Mouse (Mus musculus) midbrain, embryonic 14.5 days (tissue): Measurements from ENCODE around the gene Rcor3. TPM values are rescaled to one million over a fixed set of nuclear protein-coding genes. Genes with fewer than 3 reads are reported as not detected.
A peak's percentile ranks its signal among the peaks of the same experiment; 100 is the strongest.

ENCODE experiments used
- ATAC-seq: fragments of 200-750 bp; cut with Nextera tagmentation; 2 replicates; pipeline ENCODE4 v1.8.0; 2017; ENCODE audit warnings: moderate number of reproducible peaks, moderate library complexity; ENCODE audit not compliant: low FRiP score, low TSS enrichment
- DNase-seq: peaks from one replicate; pipeline ENCODE4 v3.0.0-alpha.2; 2015
- H3K27ac ChIP-seq: fragments of 300-500 bp; sonication (generic); replicated peaks from 2 replicates; pipeline ENCODE4 v1.5.1; 2014; ENCODE audit warnings: mild to moderate bottlenecking, low read depth, low read length, moderate library complexity
- H3K27me3 ChIP-seq: fragments of 300-500 bp; sonication (generic); 2 replicates; pipeline ENCODE4 v1.6.1; 2014; ENCODE audit warnings: low read length, control low read depth, mixed read lengths; ENCODE audit not compliant: control insufficient read depth, insufficient read depth
- H3K36me3 ChIP-seq: fragments of 300-500 bp; sonication (generic); 2 replicates; pipeline ENCODE4 v1.6.1; 2014; ENCODE audit warnings: low read length, control low read depth; ENCODE audit not compliant: control insufficient read depth, insufficient read depth
- H3K4me1 ChIP-seq: fragments of 300-500 bp; sonication (generic); 2 replicates; pipeline ENCODE4 v1.6.1; 2014; ENCODE audit warnings: mild to moderate bottlenecking, antibody characterized with exemption, low read length, control low read depth; ENCODE audit not compliant: control insufficient read depth, insufficient read depth
- H3K4me2 ChIP-seq: fragments of 300-500 bp; sonication (generic); 2 replicates; pipeline ENCODE4 v1.6.1; 2014; ENCODE audit warnings: mild to moderate bottlenecking, low read length, moderate library complexity
- H3K4me3 ChIP-seq: fragments of 300-500 bp; sonication (generic); replicated peaks from 2 replicates; pipeline ENCODE4 v1.5.1; 2014; ENCODE audit warnings: low read depth, low read length
- H3K9ac ChIP-seq: fragments of 300-500 bp; sonication (generic); replicated peaks from 2 replicates; pipeline ENCODE4 v1.6.1; 2014; ENCODE audit warnings: mild to moderate bottlenecking, low read length, moderate library complexity
- H3K9me3 ChIP-seq: fragments of 300-500 bp; sonication (generic); 2 replicates; pipeline ENCODE4 v1.6.1; 2016; ENCODE audit warnings: low read length, control low read depth, mixed read lengths; ENCODE audit not compliant: control insufficient read depth
- WGBS: fragments of 180-500 bp; shearing (Covaris S2); extraction: QIAGEN DNeasy Blood & Tissue Kit; methylation state at CpG from one replicate; pipeline ENCODE4 v1.1.7; 2014; 5-methylcytosine and 5-hydroxymethylcytosine counted together
- polyA plus RNA-seq: library from polyadenylated mRNA; unstranded; fragments of >200 nt; fragmentation: Nextera tagmentation; extraction: Ambion mirVana; gene quantifications from 2 replicates; pipeline ENCODE4 v1.2.1, GENCODE M21; 2014

The Rcor3 gene
- 36.3 and 41.4 TPM in 2 replicates for polyA plus RNA-seq

DNA sequence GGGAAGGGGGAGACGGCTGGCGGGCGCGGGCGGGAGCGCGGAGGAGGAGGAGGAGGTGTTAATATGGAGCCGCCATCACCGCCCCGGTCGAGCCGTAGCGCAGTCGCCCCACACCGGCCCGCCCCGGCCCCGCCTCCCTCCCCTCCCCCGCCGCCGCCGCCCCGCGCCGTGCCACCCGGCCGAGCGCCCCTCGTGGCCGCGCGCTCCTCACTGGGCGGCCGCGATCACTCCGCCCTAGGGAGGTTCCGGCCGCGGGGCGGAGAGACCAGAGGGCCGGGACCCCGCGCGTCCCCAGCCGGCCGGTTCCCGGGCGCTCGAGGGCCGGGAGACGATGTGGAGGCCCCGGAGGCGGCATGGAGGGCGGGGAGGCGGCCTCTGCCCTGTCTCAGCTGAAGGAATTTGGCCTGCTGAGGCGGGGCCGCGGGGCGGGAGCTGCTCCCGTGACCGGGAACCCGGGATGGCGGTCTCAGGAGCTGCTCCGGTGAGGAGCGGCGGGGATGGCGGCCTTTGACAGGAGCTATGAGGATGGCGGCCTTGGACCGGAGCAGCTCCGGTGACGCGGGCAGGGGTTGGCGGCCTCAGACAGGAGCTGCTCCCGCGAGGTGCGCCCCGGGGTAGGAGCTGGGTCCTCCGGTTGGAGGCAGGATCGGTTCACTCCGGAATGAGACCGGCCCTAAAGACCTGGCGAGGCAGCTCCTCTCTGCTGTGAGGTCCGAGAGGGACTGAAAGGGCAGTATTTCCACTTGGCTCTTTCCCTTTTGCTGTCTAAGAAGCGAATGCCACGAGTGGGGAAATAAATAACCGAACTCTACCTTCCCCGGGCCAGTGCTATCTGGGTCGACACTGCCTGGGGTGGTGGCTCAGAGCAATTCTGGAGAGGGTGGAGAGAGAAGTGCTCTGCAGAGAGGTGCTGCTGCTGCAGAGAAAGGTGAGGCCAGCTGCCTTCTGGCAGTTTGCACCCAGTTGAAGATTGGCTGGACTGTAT lies at the start of gene Rcor3:
Rcor3 (minus strand) TSS at position 137 of the 985 bp plus-strand sequence.
- peaks cover 8% of the 10 kb centered on the region for H3K4me1 ChIP-seq
- peak within 1 kb of the TSS; percentile 98 for H3K27ac ChIP-seq
- peak within 1 kb of the TSS; percentile 93 for H3K4me2 ChIP-seq
- peak within 1 kb of the TSS; percentile 86 for H3K4me3 ChIP-seq
- under 1% methylated on average over 78 of the region's 88 CpGs for WGBS
- DNase-seq (peak; percentile 91), ATAC-seq (peak; percentile 87)
- no peaks in the 10 kb centered on the region for H3K9me3 ChIP-seq
- H3K9ac ChIP-seq, result peak within 1 kb of the TSS; percentile 96
- no peaks in the 10 kb centered on the region for H3K36me3 ChIP-seq
- no peaks in the 10 kb centered on the region for H3K27me3 ChIP-seq

- Histone ChIP-seq H3K4me3 (no peak overlapping the region), H3K27ac (no peak overlapping the region), H3K9me3 (no peaks in the 10 kb centered on the region), H3K4me1 (no peaks in the 10 kb centered on the region), H3K9ac (no peak overlapping the region), H3K36me3 (no peaks in the 10 kb centered on the region), H3K4me2 (no peak overlapping the region), H3K27me3 (no peaks in the 10 kb centered on the region)
- WGBS, result 90% methylated on average over 4 of the region's 4 CpGs
- DNase-seq, result no peak
- ATAC-seq, result no peak
Observed at GRCm38 (mm10) chr1:192181696-192182257, 43.9 kb upstream of the Rcor3 start.

DNA sequence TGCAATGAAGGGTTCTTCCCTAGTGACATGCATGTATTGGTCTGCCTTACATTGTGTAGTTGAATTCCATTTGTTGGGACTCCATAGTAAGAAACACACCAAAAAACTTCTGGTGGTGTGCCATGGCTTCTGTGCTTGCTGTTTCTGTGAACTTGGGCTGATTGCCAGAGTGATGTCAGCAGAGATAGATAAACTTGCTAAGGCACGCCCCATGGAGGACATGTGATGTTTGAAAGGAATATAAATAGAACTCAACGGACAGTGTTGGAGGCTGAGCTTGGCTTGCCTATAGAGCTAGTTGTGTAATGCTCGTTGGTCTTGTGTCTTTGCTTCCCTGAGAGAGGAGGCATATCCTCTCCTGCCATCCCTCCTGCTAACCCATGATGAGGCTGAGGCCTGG lies 42.0 kb upstream of the Rcor3 start:
- DNase-seq, result no peak
- Histone ChIP-seq H3K27me3 (no peaks in the 10 kb centered on the region), H3K9me3 (no peaks in the 10 kb centered on the region), H3K9ac (no peak overlapping the region), H3K4me3 (no peak overlapping the region), H3K27ac (no peak overlapping the region), H3K4me1 (no peaks in the 10 kb centered on the region), H3K36me3 (no peaks in the 10 kb centered on the region), H3K4me2 (no peak overlapping the region)
- no peak for ATAC-seq
- WGBS, result 84% methylated on average over 3 of the region's 3 CpGs

- Histone ChIP-seq H3K4me3 (no peak overlapping the region), H3K27ac (no peak overlapping the region), H3K9ac (no peak overlapping the region), H3K9me3 (no peaks in the 10 kb centered on the region), H3K4me2 (no peak overlapping the region), H3K4me1 (no peaks in the 10 kb centered on the region), H3K36me3 (no peaks in the 10 kb centered on the region), H3K27me3 (no peaks in the 10 kb centered on the region)
- WGBS, result 95% methylated on average over 3 of the region's 3 CpGs
- DNase-seq (no peak), ATAC-seq (no peak)
Observed at GRCm38 (mm10) chr1:192171477-192171876, 33.6 kb upstream of the Rcor3 start.

DNA sequence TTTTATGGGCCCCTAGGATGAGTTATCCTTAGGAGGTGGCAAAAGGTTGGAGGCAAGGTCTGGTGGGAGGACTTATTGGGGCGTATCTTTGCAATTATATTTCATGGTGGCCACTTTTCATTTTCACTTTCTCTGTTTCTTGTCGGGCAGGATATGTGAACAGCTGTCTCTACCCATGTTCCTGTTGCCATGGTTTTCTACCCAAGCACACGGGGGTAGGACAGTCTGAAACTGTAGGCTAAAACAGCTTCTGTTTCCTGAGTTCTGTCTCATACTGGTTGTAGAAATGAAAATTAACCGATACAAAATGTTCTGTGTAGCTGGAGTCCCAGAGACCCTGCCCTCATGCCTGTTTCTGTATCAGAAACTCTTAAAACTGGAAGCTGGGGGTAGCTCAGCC lies 13.3 kb upstream of the Rcor3 start:
- no peak overlapping the region for H3K4me3 ChIP-seq
- H3K27ac ChIP-seq, result no peak overlapping the region
- H3K4me1 ChIP-seq, result no peaks in the 10 kb centered on the region
- no peaks in the 10 kb centered on the region for H3K27me3 ChIP-seq
- 88% methylated on average over 4 of the region's 4 CpGs for WGBS
- H3K4me2 ChIP-seq, result no peak overlapping the region
- ATAC-seq (no peak), DNase-seq (no peak)
- no peaks in the 10 kb centered on the region for H3K36me3 ChIP-seq
- H3K9ac ChIP-seq, result no peak overlapping the region
- H3K9me3 ChIP-seq, result no peaks in the 10 kb centered on the region

DNA sequence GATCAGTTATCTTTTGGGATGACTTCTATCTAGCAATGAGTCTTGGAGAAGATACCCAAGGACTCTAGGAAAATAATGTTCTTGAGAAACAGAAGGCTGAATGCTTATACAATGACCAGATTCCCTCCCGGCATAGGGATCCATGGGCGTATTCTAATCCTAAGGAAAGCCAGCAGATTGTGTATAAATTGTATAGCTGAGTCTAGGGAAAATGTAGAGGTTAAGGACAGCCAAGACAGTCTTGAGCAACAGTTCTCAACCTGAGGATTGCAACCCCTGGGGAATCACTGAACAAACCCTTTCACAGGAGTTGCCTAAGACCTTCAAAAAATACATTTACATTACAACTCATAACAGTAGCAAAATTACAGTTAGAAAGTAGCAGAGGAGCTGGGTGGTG lies 2.5 kb upstream of the Rcor3 start:
- no peak overlapping the region for H3K4me2 ChIP-seq
- no peak overlapping the region for H3K27ac ChIP-seq
- no peak for DNase-seq
- H3K4me3 ChIP-seq, result no peak overlapping the region
- 95% methylated on average over 2 of the region's 2 CpGs for WGBS
- ATAC-seq, result no peak
- no peaks in the 10 kb centered on the region for H3K9me3 ChIP-seq
- H3K4me1 ChIP-seq, result peaks cover 8% of the 10 kb centered on the region
- no peaks in the 10 kb centered on the region for H3K36me3 ChIP-seq
- no peaks in the 10 kb centered on the region for H3K27me3 ChIP-seq
- H3K9ac ChIP-seq, result no peak overlapping the region

DNA sequence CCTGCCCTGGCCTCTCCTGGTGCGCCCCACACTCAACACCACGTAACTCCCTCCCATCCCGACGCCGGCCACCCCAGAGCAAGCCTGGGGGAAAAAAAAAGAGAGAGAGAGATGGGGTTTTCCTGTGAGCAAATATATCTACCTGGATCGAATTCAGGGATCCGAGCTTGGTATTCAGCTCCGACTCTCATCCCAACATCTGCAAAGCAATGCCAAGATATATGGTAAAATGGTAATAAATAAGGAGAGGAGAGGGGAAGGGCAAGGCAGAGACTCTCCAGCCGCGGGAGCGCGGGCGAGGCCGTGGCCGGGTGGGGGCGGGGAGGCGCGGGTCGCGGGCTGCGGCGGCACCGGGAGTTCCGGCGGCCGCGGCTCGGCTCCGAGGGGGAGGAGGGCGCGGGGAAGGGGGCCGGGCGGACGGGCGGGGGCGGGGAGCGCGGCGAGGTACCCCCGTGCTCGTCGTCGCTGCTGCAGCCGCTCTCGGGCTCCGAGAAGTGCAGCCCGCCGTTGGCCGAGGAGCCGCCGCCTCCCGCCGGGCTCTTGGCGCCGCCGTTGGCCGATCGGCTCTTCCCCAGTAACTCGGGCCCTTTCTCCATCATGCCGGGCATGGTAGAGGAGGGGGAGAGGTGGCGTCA lies 454 bp downstream of the Rcor3 start:
- no peak for DNase-seq
- WGBS, result under 1% methylated on average over 43 of the region's 61 CpGs

DNA sequence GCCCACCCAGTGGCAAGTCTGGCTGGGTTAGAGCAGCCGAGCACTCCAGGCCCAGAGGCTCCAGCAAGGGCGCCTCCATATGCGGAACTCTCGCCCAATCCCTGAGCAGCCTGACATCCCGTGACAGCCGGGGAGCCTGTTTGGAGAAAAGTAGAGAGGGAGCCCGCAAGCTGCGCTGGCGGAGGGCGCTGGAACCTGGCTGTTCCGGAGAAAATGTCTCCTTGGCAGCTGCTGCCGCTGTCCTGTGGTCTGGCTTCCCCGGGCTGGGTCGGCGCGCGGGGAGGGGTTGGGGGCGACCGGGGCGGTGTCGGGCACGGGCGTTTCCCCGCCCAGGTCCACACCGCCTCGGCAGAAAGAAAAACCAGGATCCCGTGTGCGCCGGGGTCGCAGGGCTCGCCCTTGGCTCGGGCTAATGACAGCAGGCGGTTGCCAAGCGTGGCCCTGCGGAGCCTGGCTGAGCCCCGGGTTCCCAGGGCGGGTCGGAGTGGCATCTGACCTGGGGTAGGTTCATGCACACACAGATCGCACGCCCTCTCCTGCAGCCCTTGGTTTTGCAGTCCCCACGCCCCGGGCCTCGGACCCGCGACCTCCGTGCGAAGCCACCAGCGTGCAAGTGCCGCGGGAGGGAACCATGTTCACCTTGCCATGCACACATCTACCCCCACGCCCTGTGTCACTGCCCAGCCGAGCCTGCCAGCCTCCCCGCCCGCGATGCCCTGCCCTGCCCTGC lies 1.1 kb downstream of the Rcor3 start:
- Histone ChIP-seq H3K4me3 (peak overlapping the region; percentile 86), H3K4me2 (peak overlapping the region; percentile 93), H3K9me3 (no peaks in the 10 kb centered on the region), H3K27ac (peak overlapping the region; percentile 98), H3K36me3 (no peaks in the 10 kb centered on the region), H3K4me1 (peaks cover 8% of the 10 kb centered on the region), H3K27me3 (no peaks in the 10 kb centered on the region), H3K9ac (peak overlapping the region; percentile 96)
- ATAC-seq (peak; percentile 84), DNase-seq (peak; percentile 88)
- WGBS, result under 1% methylated on average over 55 of the region's 55 CpGs

More for the DNA sequence above, 454 bp downstream of the Rcor3 start:
- Histone ChIP-seq H3K9ac (peak overlapping the region; percentile 96), H3K4me3 (peak overlapping the region; percentile 86), H3K27me3 (no peaks in the 10 kb centered on the region), H3K4me1 (peaks cover 8% of the 10 kb centered on the region), H3K9me3 (no peaks in the 10 kb centered on the region), H3K27ac (peak overlapping the region; percentile 98), H3K36me3 (no peaks in the 10 kb centered on the region), H3K4me2 (peak overlapping the region; percentile 93)
- ATAC-seq, result peak; percentile 57
